Mouse (Mus musculus): Measurements from ENCODE around the gene Hspa1a.

GRCm38 (mm10) chr17:35000717-35001451, 28.9 kb upstream of the Hspa1a start, which contains the start of gene Vars:
- TF ChIP-seq POLR2A (IDR thresholded peaks at IDR 0.05; ENCODE audit: control insufficient read depth, low read depth, low read length) (peak; percentile 47; the same call in 1 of the 2 replicates), CTCF (IDR thresholded peaks at IDR 0.05; ENCODE audit: control insufficient read depth, insufficient read depth, insufficient replicate concordance, low read depth, low read length) (no peak)
